Mouse (Mus musculus): Measurements from ENCODE around the gene Sirt1.

- no peak for TF ChIP-seq CTCF (IDR thresholded peaks at IDR 0.05; ENCODE audit: low read depth)
- TF ChIP-seq EP300 (IDR thresholded peaks at IDR 0.05; ENCODE audit: low read depth), result no peak
These were observed 5.5 kb upstream of the Sirt1 start for GRCm38 (mm10) chr10:63386991-63387390.
